Mouse (Mus musculus) right cerebral cortex, postnatal 10 days (tissue): ENCODE results near the gene Madcam1.
"Not testable (repeated sequence)": the region's sequence is repeated elsewhere in the genome, so short reads cannot be mapped to it uniquely, and the experiment has no call there.

Source experiments
- DNase-seq, 2 experiments: peaks; one replicate each; pipeline ENCODE4 v3.0.0; 2021; ENCODE audit warnings: low spot score in 2 of 2

The Madcam1 gene

DNA sequence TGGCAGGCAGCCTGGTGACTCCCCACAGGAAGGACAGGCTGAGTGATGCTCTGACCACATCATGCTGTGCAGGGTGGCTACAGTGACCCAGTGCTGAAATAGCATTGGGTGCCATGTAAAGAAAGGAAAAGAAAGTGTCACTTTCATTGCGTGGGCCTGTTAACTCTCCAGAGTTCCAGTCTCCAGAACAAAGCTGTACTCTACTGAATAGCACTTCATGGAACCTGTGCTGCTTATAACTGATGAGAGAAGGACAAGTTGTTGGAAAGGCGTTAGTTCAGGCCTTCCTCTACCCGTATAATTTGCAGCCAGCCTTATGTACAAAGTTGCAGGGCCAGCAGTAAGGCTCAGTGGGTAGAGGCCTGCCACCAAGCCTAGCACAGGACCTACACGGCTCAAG lies 24.4 kb downstream of the Madcam1 start, which contains the start of gene Gzmm:
Gene Gzmm, plus strand, starts transcription at position 301 of the 400 bp plus-strand sequence.
- DNase-seq = no peak

DNA sequence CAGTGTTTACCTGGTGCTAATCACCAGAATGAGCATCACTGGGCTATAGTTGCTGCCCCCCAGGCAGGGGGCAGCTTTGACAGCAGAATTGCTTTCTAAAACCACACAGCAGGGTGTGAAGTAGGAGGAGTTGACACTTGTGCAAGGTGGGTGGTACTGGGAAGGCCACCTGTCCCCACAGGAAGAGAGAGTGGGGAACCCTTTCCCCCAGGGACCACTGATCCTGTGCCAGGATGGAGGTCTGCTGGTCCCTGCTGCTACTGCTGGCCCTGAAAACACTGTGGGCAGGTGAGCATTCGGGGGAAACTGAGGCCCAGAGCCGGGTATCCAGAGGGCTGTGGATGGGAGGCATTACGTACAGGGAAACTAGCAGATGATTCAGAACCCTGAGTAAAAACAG lies 24.8 kb downstream of the Madcam1 start:
- no peak for DNase-seq

DNA sequence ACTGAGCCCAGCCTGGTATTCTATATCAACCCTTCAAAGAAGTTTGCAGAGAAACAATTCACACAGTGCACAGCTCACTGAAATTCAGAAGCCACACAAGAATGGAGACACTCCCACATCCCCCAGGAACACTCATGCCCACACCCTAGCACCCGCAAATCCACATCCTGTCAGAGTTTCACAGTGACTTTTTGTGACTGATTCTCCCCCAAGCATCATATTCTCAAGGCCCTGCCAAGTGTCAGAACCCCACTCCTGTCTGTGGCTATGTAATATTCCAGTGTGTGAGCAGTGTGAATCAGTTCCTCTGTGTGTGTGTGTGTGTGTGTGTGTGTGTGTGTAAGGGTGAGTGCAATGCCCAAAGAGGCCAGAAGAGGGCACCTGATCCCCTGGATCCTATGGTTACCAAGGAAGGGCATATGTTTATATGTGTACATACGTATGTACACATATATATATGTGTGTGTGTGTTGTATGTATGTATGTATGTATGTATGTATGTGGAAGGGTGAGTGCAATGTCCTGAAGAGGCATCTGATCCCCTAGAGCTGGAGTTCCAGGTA lies 27.7 kb downstream of the Madcam1 start:
- no peak for DNase-seq

DNA sequence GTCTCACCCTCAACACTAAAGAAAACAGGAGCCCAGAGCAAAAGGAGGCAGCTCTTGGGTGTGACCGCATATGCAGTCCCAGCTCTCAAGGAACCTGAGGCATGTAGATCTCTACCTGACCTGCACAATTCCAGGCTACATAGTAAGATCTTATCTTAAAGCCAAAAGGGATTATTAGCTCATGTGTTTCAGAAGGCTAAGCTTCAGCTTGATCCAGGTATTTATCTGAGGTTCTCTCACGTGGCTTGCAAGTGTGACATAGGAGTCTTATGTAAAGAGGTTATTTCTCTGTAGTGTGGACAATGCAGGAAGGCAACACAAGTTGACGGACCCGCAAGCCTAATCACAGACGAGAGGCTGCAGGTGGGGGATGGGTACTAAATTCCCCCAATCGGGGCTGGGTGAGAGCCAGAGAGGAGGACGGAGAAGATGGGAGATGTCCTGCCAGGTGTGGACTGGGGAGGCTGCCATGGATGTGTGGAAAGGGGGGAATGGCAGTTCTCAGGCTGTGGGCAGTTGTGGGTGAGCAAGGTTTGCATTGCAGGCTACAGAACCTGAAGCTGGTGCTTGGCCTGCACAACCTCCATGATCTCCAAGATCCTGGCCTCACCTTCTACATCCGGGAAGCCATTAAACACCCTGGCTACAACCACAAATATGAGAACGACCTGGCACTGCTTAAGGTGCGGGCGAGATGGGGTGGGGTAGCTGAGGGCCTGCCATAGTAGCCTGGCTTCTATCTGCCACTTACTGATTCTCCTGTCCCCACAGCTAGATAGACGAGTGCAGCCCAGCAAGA lies 29.4 kb downstream of the Madcam1 start:
- DNase-seq = no peak

DNA sequence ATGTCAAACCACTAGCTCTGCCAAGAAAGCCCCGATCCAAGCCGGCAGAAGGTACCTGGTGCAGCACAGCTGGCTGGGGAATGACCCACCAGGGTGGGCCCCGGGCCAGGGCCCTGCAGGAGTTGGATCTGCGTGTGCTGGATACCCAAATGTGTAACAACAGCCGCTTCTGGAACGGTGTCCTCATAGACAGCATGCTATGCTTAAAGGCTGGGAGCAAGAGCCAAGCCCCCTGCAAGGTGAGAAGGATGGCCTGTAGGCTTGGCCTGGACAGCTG lies 30.0 kb downstream of the Madcam1 start:
- DNase-seq = no peak

DNA sequence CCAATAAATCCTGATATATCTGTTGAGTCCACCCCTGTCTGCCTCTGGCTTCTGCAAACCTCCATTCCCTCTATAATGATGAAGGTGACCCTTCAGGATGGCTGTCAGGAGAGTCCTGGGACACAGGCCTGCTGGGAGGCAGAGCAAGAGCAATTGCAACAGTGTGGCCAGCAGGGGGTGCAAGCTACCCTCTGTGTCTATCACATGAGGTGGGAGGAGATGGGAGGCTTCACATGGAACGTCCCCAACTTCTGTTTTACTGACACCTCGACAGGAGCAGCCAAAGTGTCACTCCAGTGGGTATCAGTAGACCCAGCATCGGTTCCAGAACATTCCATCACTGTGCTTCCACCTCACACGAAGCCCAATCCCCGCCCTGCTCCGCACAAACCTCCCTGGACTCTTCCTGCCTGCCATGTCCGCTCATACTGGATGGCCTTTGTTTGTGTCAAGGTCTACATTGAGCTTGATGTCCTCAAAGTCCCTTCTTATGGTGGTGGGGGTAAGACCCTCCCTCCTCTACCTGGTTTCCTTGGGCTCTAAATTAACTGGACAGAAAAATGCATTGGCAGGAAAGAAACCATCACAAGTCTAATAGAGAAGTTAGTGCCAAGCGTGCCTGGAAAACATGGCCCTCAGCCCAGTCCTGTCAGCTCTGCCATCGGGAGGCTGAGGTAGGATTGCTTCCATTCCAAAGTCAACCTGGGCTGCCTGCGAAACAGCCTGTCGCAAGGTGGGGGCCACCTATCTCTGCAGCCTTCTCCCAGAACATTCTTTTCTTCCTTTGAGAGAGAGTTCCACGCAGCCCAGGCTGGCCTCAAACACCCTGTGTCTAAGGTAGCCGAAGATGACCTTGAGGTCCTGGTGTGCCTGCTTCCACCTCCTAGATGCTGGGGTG lies 31.1 kb downstream of the Madcam1 start:
- DNase-seq = peak in 1 of 2 experiments; percentile 80

DNA sequence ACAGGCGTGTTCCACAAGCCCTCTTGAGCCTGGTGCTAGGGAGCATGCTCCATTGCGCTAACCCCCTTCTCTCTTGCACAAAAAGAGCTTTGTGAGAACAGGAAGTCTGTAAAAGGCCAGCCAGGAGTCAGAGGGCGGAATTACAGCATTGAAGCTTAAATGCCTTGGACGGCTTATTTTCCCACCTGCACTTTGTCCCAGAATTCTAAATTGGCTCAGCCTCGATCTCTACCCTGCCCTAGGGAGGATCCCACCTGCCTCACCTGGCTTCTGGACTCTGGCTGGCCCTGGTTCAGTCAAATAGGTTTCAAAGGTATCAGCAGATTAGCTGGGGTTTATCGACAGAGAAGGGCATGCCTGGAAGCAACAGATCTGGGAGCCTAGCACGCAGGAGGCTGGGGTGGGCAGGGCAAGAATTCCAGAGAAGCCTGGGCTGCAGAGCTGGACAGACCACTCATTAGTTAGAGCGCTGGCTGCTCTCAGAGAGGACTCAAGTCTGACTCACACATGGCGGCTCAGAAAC lies 31.8 kb downstream of the Madcam1 start:
- no peak for DNase-seq

DNA sequence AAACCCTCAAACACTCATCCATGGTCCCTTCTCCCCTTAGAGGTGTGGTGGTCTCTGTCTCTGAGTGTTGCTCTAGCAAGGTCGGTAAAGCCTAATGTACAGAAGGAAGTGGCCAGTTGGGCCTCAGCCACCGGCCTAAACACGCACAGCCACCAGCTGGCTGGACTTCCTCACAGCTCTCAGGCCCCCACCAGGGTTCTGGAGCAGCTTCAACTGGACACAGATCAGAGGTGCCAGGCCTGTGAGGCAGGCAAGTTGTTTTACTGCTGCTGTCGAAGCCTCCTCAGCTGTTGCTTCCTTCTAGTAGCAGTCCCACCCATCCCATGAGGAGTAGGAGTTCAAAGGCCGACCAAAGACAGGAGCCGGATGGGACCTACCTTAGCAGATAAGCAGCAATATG lies 33.6 kb downstream of the Madcam1 start:
- peak in 1 of 2 experiments; percentile 60 for DNase-seq

DNA sequence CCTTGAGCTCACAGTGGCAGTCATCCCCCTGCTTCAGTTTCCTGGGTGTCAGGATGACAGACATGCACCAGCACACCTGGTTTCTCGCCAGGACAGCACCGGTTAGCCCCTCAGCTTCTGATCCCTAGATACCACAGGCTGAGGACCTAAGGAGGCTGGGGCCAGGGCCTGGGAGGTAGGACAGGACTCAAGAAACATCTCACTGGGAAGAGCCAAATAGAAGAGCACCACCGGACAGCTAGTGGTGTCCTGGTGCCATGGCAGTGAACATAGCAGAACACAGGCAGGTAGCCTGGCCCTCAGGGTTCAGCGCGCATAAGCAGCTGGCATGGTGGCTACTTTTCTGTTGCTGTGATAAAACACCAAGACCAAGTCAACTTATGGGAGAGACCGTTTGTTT lies 34.1 kb downstream of the Madcam1 start:
- no peak for DNase-seq

DNA sequence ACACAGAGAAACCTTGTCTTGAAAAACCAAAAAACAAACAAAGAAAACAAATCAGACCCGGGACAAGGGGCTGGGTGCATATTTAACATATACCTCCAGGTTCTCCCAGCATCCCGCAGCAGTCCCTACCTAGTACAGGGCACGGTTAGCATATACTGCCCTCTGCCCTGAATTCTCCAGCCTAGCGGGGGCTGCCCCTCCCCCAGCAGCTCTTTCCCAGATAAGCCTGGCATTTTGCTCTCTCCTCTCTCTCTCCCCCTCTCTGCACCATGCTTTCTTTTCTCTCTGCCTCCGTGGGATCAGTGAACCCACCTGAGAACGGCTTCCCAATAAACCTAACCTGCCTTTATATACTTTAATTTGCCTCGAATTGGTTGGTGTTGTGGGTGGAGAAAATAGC lies 36.3 kb downstream of the Madcam1 start:
- DNase-seq = no peak

DNA sequence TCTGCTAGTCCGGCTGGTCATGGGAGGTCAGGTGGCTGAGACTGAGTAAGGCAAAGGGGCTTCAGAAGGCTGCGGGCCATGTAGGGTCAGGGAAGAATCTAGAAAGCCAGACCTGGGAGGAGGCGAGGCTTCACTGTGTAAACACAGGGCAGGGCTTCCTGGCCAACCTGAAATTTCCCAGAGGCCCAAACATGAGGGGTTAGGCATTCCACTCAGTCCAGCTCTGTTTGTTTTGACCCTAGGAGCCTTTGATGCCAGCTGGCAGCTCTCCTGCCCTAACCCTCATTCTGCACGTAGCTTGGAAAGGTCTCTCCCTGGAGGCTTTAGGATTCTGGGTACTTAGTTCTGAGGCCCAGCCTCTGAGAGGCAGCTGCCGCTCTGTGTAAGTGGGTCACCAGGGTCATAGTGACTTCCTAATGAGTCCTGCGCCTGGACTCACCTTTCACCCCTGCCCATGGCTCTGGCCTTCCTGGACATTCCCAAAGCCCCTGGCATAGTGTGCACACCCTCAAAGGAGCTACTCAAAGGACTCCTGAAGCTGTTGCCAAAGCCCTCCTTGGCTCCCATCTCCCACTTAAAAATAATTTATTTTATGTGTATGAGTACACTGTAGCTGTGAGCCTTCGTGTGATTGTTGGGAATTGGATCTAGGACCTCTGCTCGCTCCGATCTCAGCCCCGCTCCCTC lies 37.2 kb downstream of the Madcam1 start:
- peak in 1 of 2 experiments; percentile 43 for DNase-seq

DNA sequence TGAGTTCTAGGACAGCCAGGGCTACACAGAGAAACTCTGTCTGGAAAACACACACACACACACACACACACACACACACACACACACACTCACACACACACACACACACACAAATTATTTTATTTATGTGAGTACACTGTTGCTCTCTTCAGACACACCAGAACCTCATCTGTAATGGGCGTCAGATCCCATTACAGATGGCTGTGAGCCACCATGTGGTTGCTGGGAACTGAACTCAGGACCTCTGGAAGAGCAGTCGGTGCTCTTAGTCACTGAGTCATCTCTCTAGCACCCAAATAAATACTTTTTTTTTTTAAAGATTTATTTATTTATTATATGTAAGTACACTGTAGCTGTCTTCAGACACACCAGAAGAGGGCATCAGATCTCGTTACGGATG lies 38.6 kb downstream of the Madcam1 start:
- not testable (repeated sequence) for DNase-seq

DNA sequence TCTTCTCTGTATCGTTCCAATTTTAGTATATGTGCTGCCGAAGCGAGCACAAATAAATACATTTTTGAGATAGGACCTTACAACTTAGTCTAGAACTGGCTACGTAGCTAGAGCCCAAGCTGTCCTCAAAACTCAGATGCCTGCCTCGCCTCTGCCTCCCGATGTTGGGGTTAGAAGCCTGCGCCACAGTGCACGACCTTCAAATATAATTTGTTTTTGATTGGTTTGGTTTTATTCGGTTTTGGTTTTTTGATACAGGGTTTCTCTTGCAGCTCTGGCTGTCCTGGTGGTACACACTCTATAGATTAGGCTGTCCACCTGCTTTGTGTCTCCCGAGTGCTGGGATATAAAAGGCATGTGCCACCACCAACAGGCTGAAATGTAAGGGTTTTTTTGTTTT lies 39.2 kb downstream of the Madcam1 start:
- DNase-seq = no peak

DNA sequence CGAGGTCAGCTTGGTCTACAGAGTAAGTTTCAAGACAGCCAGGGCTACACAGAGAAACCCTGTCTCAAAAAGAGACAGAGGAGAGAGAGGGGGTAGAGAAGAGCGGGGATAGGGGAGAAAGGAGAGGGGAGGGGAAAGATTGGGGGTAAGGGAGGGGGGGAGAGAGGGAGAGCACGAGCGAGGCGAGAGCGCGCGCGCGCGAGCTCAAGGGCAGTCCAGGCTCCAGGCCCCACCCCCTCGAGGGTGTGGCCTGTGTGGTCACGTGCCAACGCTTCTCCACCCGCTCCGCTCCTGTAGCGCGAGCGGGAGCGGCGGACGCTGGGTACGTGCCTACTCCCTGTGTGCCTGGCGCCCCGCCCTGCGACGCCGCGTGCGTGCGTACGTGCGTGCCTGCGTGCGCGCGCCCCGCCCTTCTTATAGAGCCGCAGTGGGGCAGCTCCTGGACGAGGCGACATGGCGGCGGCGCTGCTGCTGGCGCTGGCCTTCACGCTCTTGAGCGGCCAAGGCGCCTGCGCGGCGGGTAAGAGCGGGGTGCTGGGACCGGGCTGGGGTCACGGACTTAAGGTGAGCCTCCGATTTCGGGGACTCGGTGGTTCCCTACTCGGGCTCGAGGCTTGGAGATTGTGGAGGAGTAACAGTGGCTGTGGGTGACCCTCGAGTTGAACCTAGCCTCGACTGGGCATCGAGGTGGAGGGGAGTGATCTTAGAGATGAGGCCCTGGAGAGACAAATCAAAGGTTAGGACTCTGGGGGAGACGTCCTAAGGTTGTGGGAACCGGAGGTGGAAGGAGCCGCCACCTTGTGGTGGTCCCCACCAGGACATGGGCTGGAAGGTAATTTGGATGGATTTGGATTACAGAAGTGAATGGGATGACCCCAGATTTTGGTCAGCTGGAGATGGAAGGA lies 40.0 kb downstream of the Madcam1 start, which contains the start of gene Bsg:
Gene Bsg, plus strand, starts transcription at position 427 of the 905 bp plus-strand sequence.
- DNase-seq = peak; percentile 99

DNA sequence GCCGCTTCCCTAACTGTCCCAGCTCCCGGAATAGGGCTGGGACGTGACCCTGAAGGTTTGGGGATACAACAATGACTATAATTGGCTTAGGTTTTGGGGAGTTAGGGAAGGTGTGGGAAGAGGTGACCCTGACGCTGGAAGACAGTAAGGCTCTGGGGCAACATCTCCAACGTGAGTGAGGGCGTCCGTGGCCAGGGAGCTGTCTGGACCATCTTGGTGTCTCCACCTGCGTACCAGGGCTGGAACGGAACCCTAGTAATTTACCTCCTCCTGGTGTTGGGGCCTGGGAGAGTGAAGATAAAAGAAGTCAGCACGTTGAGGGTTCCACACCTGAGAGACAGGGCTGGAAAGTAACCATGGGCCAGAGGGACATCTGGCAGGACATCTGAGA lies 40.6 kb downstream of the Madcam1 start:
- DNase-seq = no peak

DNA sequence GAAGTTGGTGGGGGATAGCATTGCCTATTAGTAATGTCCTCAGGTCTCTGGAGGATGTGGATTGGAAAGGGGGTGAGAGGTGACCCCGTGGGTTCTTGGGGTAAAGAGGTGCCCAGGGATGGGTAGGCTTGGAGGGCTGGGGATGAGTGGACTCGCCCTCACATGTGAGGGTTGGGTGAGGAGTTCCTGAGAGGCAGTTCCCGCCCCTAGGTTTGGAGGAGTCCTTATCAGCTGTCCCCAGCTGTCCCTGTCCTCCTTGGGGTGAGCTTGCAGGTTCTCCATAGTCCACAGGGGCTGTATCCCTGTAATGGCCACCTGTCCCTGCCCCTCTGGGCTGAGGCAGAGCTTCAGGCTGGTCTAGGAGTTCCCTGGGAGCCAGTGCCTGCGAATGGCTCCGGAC lies 41.6 kb downstream of the Madcam1 start:
- no peak for DNase-seq

DNA sequence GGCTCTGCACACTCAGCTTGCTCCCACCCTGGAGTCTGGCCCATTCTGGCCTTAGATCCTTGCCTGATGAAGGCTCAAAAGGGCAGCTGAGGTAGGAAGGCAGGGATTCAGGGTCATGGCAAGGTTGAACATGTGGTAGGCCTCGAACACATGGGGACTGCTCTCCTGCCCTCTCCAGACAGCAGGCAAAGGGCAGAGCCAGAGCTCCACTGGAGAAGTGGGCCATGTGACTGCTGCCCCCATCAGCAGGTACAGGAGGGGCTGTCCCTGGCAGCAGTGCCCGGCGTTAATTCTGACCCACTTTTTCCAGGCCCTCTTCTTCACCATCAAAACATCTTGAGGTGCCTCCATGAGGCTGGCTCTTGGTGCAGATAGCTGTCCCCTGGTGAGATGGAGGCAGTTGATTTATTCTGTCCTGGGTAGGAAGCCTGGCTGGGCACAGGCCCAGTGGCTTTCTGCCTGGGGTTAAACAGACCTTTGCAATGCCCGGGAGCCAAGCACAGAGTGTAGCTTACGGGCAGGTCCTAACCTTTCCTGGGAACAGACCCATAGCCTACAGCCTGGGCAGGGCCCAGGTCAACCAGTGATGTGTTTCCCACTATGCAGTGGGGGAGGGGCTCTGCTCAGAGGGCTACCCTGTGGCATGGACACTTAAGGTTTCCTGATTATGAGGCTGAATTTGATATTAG lies 42.2 kb downstream of the Madcam1 start:
- DNase-seq = no peak

DNA sequence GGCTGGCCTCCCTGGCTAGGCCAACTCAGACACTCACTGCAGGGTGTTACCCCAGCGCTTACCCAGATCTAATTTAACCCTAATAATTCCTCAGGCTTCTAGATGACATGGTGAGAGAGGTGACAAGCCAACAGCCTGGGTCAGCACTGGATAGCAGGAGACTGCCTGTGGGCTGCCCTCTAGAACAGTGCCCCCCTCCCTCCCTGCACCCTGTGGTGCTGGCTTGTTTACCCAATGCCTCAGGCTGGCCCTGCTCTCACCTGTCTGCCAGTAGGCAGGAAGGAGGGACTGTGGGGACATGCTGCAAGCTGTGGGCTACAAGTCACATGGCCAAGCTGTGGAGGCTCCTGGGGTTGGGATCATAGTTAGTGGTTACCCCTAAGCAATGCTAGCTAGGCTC lies 42.8 kb downstream of the Madcam1 start:
- no peak for DNase-seq

DNA sequence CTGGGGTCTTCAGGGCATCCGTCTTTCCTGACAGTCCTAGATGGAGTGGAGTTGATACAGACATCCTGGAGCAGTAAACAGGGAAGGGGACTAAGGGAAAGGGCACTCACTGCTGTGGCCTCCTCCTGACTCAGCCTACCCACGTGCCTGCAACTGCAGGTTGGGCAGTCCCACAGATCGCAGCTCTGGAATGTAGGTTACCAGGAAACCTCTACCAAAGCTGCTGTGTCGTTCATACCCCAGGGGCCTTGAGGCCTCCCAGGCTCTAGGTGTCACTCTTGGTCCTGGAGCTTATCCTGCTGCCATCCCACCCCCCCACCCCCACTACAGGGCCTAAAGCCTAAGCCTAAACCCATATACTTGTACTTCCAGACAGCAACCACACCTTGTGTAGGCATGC lies 43.4 kb downstream of the Madcam1 start:
- DNase-seq = no peak

DNA sequence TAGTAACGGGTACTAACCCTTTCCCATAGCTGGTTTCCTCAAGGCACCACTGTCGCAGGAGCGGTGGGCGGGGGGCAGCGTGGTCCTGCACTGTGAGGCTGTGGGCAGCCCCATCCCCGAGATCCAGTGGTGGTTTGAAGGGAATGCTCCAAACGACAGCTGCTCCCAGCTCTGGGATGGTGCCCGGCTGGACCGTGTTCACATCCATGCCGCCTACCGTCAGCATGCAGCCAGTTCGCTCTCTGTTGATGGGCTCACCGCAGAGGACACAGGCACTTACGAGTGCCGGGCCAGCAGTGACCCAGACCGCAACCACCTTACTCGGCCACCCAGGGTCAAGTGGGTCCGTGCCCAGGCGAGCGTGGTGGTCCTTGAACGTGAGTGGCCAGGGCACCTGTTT lies 44.3 kb downstream of the Madcam1 start:
- DNase-seq = no peak
